9 mouse cellular contexts compared by ENCODE assay signal in genomic region chr17:35060071-35060470, GRCm38 (mm10). TPM values are rescaled to one million over a fixed set of nuclear protein-coding genes. Genes with fewer than 3 reads are reported as not detected.
DNase-seq lines count a peak whose midpoint lies in the region; ATAC-seq and TF ChIP-seq lines count a peak whose summit lies in the region.
"Had no signal": no experiment of that assay in that cellular context is flagged by ENCODE, and none has a peak within 500 bp of the region (broad histone marks: within the 10 kb centered on the region; RNA-seq: fewer than 3 reads in every experiment).

No protein-coding gene starts in this region.

- no peak for TF ChIP-seq POLR2A in testis, adult 2 months (IDR thresholded peaks at IDR 0.05; ENCODE audit: control insufficient read depth, low read depth, low read length)
- no peak for TF ChIP-seq POLR2A in thymus, adult 2 months (IDR thresholded peaks at IDR 0.05; ENCODE audit: control insufficient read depth, extremely low read depth, insufficient read depth, low read length, poor library complexity)

- intact Hi-C loops in gastrocnemius, postnatal 36 days (cut with DNase I), result no loop called here

- peak overlapping the region; percentile 84 for H3K4me3 ChIP-seq in testis, adult 2 months (ENCODE audit: control insufficient read depth, low read depth, low read length)
- peak overlapping the region; percentile 68 for H3K4me3 ChIP-seq in limb, embryonic 15.5 days
- peak overlapping the region; percentile 65 for H3K4me3 ChIP-seq in stomach, postnatal 0 days (ENCODE audit: low read depth, low read length)
- H3K4me3 ChIP-seq in thymus, adult 2 months (ENCODE audit: control insufficient read depth, insufficient read depth, low read length), result no peak overlapping the region

- no peak for TF ChIP-seq EP300 in stomach, postnatal 0 days (optimal IDR thresholded peaks at IDR 0.05)

- peak overlapping the region; percentile 70 for H3K9ac ChIP-seq in limb, embryonic 15.5 days
- peak overlapping the region; percentile 79 for H3K9ac ChIP-seq in stomach, postnatal 0 days (ENCODE audit: low read length)

- H3K27me3 ChIP-seq in testis, adult 2 months (ENCODE audit: control insufficient read depth, insufficient read depth, low read length), result 0 out of 2 replicates have a peak, but pooled peaks cover 2% of the 10 kb centered on the region
- peaks cover 12% of the 10 kb centered on the region for H3K27me3 ChIP-seq in limb, embryonic 15.5 days
- no peaks in the 10 kb centered on the region for H3K27me3 ChIP-seq in stomach, postnatal 0 days (ENCODE audit: control insufficient read depth, insufficient read depth, low read length)
- H3K27me3 ChIP-seq in thymus, adult 2 months (ENCODE audit: control insufficient read depth, insufficient read depth, low read length), result peaks cover 6% of the 10 kb centered on the region

- H3K36me3 ChIP-seq in testis, adult 2 months (ENCODE audit: control insufficient read depth, insufficient read depth, low read length), result no peaks in the 10 kb centered on the region
- peaks cover 52% of the 10 kb centered on the region for H3K36me3 ChIP-seq in limb, embryonic 15.5 days
- peaks cover 24% of the 10 kb centered on the region for H3K36me3 ChIP-seq in stomach, postnatal 0 days (ENCODE audit: control insufficient read depth, insufficient read depth, low read length)
- H3K36me3 ChIP-seq in thymus, adult 2 months (ENCODE audit: control insufficient read depth, insufficient read depth, low read length), result peaks cover 30% of the 10 kb centered on the region

- DNase-seq in gastrocnemius, postnatal 25 days, result peak; percentile 16
- DNase-seq in gastrocnemius, postnatal 36 days, result no peak
- no peak for DNase-seq in testis, postnatal 14 days (ENCODE audit: low spot score)
- DNase-seq in stomach, postnatal 0 days (ENCODE audit: low spot score), result no peak
- DNase-seq in thymus, adult 2 months, result no peak

- peaks cover 28% of the 10 kb centered on the region for H3K4me1 ChIP-seq in testis, adult 2 months (ENCODE audit: control insufficient read depth, insufficient read depth, low read length)
- H3K4me1 ChIP-seq in limb, embryonic 15.5 days, result peaks cover 36% of the 10 kb centered on the region
- 0 out of 2 replicates have a peak, but pooled peaks cover 2% of the 10 kb centered on the region for H3K4me1 ChIP-seq in stomach, postnatal 0 days (replicated peaks; ENCODE audit: control insufficient read depth, insufficient read depth)
- H3K4me1 ChIP-seq in thymus, adult 2 months (replicated peaks; ENCODE audit: control insufficient read depth, insufficient read depth, low read length), result peaks cover 14% of the 10 kb centered on the region

- 20% methylated on average over 14 of the region's 14 CpGs for WGBS in limb, embryonic 15.5 days
- 18% methylated on average over 14 of the region's 14 CpGs for WGBS in stomach, postnatal 0 days
- WGBS in thymus, adult 2 months, result 73% methylated on average over 14 of the region's 14 CpGs

- ATAC-seq in limb, embryonic 15.5 days (ENCODE audit: insufficient number of reproducible peaks, low FRiP score, low TSS enrichment, low read depth), result no peak
- no peak for ATAC-seq in stomach, postnatal 0 days (ENCODE audit: low FRiP score, low TSS enrichment)
- ATAC-seq in frontal cortex, adult (ENCODE audit: low TSS enrichment), result no peak

- H3K9me3 ChIP-seq in limb, embryonic 15.5 days, result no peaks in the 10 kb centered on the region
- no peaks in the 10 kb centered on the region for H3K9me3 ChIP-seq in stomach, postnatal 0 days (ENCODE audit: control insufficient read depth, low read length)

- peak overlapping the region; percentile 84 for H3K4me2 ChIP-seq in limb, embryonic 15.5 days
- peak overlapping the region; percentile 63 for H3K4me2 ChIP-seq in stomach, postnatal 0 days (replicated peaks; ENCODE audit: low read depth)

- no peak overlapping the region for H3K27ac ChIP-seq in testis, adult 2 months (ENCODE audit: control insufficient read depth, insufficient read depth, low read depth, low read length)
- H3K27ac ChIP-seq in limb, embryonic 15.5 days, result peak overlapping the region; percentile 95
- H3K27ac ChIP-seq in stomach, postnatal 0 days (replicated peaks), result peak overlapping the region; percentile 40; the same call in 1 of the 2 replicates
- H3K27ac ChIP-seq in thymus, adult 2 months (ENCODE audit: control insufficient read depth, insufficient read depth, low read length), result no peak overlapping the region

- TF ChIP-seq CTCF in testis, adult 2 months (IDR thresholded peaks at IDR 0.05; ENCODE audit: control insufficient read depth, insufficient read depth, insufficient replicate concordance, low read depth, low read length), result no peak
- TF ChIP-seq CTCF in stomach, postnatal 0 days (IDR thresholded peaks at IDR 0.05; ENCODE audit: low read depth), result no peak
- no peak for TF ChIP-seq CTCF in thymus, adult 2 months (IDR thresholded peaks at IDR 0.05; ENCODE audit: borderline replicate concordance, control insufficient read depth, extremely low read depth, insufficient read depth, low read length, poor library complexity)

RNA-seq across cellular contexts. Expression of gene Ddah2, which starts 1.2 kb away (rescaled TPM):
- 10 to 100 TPM; 11.1 to 13.3 TPM for total RNA-seq in gastrocnemius, postnatal 25 days (2021)
- total RNA-seq in gastrocnemius, postnatal 36 days (2021), result 1 to 10 TPM; 8.4 to 8.9 TPM
- polyA plus RNA-seq in testis, adult 2 months (2012; rRNA removed), result 11.1 and 14.4 TPM in 2 replicates
- polyA plus RNA-seq in limb, embryonic 15.5 days (2015; fragmentation: Nextera tagmentation; extraction: Ambion mirVana), result 321 and 336 TPM in 2 replicates
- polyA plus RNA-seq in stomach, postnatal 0 days (2015; fragmentation: Nextera tagmentation; extraction: Ambion mirVana), result 84.8 and 86.8 TPM in 2 replicates
- 54.0 and 55.3 TPM in 2 replicates for polyA plus RNA-seq in thymus, adult 2 months (2012; rRNA removed)

RNA-seq across cellular contexts. Expression of gene Ly6g6c, which starts 5.1 kb away (rescaled TPM):
- not detected for total RNA-seq in gastrocnemius, postnatal 25 days (2021)
- not detected for total RNA-seq in gastrocnemius, postnatal 36 days (2021)
- polyA plus RNA-seq in testis, adult 2 months (2012; rRNA removed), result 117 and 146 TPM in 2 replicates
- polyA plus RNA-seq in limb, embryonic 15.5 days (2015; fragmentation: Nextera tagmentation; extraction: Ambion mirVana), result 181 and 203 TPM in 2 replicates
- 260 and 317 TPM in 2 replicates for polyA plus RNA-seq in stomach, postnatal 0 days (2015; fragmentation: Nextera tagmentation; extraction: Ambion mirVana)
- 3.6 and 5.0 TPM in 2 replicates for polyA plus RNA-seq in thymus, adult 2 months (2012; rRNA removed)
- total RNA-seq: megakaryocyte-erythroid progenitor cell, adult 5-6 weeks had no signal

RNA-seq across cellular contexts. Expression of gene Mpig6b, which starts 5.9 kb away (rescaled TPM):
- not detected for total RNA-seq in gastrocnemius, postnatal 25 days (2021)
- total RNA-seq in gastrocnemius, postnatal 36 days (2021), result not detected
- 3.4 and 3.7 TPM in 2 replicates for polyA plus RNA-seq in testis, adult 2 months (2012; rRNA removed)
- 1.0 and 1.4 TPM in 2 replicates for polyA plus RNA-seq in limb, embryonic 15.5 days (2015; fragmentation: Nextera tagmentation; extraction: Ambion mirVana)
- 0.49 and 0.96 TPM in 2 replicates for polyA plus RNA-seq in stomach, postnatal 0 days (2015; fragmentation: Nextera tagmentation; extraction: Ambion mirVana)
- polyA plus RNA-seq in thymus, adult 2 months (2012; rRNA removed), result 0.18 and 0.20 TPM in 2 replicates
- total RNA-seq: megakaryocyte-erythroid progenitor cell, adult 5-6 weeks had no signal

RNA-seq across cellular contexts. Expression of gene Clic1, which starts 10.3 kb away (rescaled TPM):
- total RNA-seq in gastrocnemius, postnatal 25 days (2021), result 10 to 100 TPM; 12.4 to 18.6 TPM
- total RNA-seq in gastrocnemius, postnatal 36 days (2021), result 10 to 100 TPM; 10.9 to 12.0 TPM
- polyA plus RNA-seq in testis, adult 2 months (2012; rRNA removed), result 24.1 and 24.8 TPM in 2 replicates
- polyA plus RNA-seq in limb, embryonic 15.5 days (2015; fragmentation: Nextera tagmentation; extraction: Ambion mirVana), result 351 and 363 TPM in 2 replicates
- 344 and 360 TPM in 2 replicates for polyA plus RNA-seq in stomach, postnatal 0 days (2015; fragmentation: Nextera tagmentation; extraction: Ambion mirVana)
- polyA plus RNA-seq in thymus, adult 2 months (2012; rRNA removed), result 316 and 321 TPM in 2 replicates

RNA-seq across cellular contexts. Expression of gene Msh5, which starts 13.5 kb away (rescaled TPM):
- total RNA-seq in gastrocnemius, postnatal 25 days (2021), result under 1 TPM; 0.67 to 0.72 TPM
- total RNA-seq in gastrocnemius, postnatal 36 days (2021), result under 1 TPM; 0.20 to 0.35 TPM
- 19.3 and 20.4 TPM in 2 replicates for polyA plus RNA-seq in testis, adult 2 months (2012; rRNA removed)
- polyA plus RNA-seq in limb, embryonic 15.5 days (2015; fragmentation: Nextera tagmentation; extraction: Ambion mirVana), result 3.0 and 3.5 TPM in 2 replicates
- polyA plus RNA-seq in stomach, postnatal 0 days (2015; fragmentation: Nextera tagmentation; extraction: Ambion mirVana), result 1.9 and 2.7 TPM in 2 replicates
- polyA plus RNA-seq in thymus, adult 2 months (2012; rRNA removed), result 15.5 and 20.0 TPM in 2 replicates

Comparison
In these comparisons a context has a peak if more than half of its experiments do, and no peak if none do; other contexts are left out.
1. H3K27ac ChIP-seq: peak in limb, embryonic 15.5 days (single experiment) and stomach, postnatal 0 days (single experiment); none in testis, adult 2 months (single experiment) and thymus, adult 2 months (single experiment).
2. RNA of gene Ly6g6c, which starts 5.1 kb away (polyA plus RNA-seq): 260 to 317 TPM in stomach, postnatal 0 days, 181 to 203 TPM in limb, embryonic 15.5 days and 117 to 146 TPM in testis, adult 2 months; 3.6 to 5.0 TPM in thymus, adult 2 months; every median in the first group is over 10 times any median in the second.